Mouse (Mus musculus) heart, postnatal 0 days (tissue): ENCODE data around the gene Ippk. TPM values are rescaled to one million over a fixed set of nuclear protein-coding genes. Genes with fewer than 3 reads are reported as not detected.

Experiments used
- ATAC-seq: fragments of 200-750 bp; cut with Nextera tagmentation; 2 replicates; pipeline ENCODE4 v1.8.0; 2017; ENCODE audit warnings: low read depth, moderate number of reproducible peaks, moderate library complexity; ENCODE audit not compliant: insufficient read depth
- DNase-seq: peaks from one replicate; pipeline ENCODE4 v3.0.0-alpha.2; 2016; ENCODE audit warnings: low spot score
- H3K27ac ChIP-seq: fragments of 300-500 bp; sonication (generic); 2 replicates; pipeline ENCODE4 v1.5.1; 2014; ENCODE audit warnings: low read depth, mild to moderate bottlenecking
- H3K27me3 ChIP-seq: fragments of 300-500 bp; sonication (generic); 2 replicates; pipeline ENCODE4 v1.6.1; 2014; ENCODE audit warnings: low read length, mixed read lengths; ENCODE audit not compliant: control insufficient read depth, insufficient read depth
- H3K36me3 ChIP-seq: fragments of 300-500 bp; sonication (generic); replicated peaks from 2 replicates; pipeline ENCODE4 v1.6.1; 2014; ENCODE audit warnings: low read length, mixed read lengths; ENCODE audit not compliant: control insufficient read depth, insufficient read depth
- H3K4me1 ChIP-seq: fragments of 300-500 bp; sonication (generic); 2 replicates; pipeline ENCODE4 v1.6.1; 2014; ENCODE audit warnings: antibody characterized with exemption; ENCODE audit not compliant: control insufficient read depth, insufficient read depth
- H3K4me2 ChIP-seq: fragments of 300-500 bp; sonication (generic); 2 replicates; pipeline ENCODE4 v1.6.1; 2014; ENCODE audit warnings: low read depth, mild to moderate bottlenecking, low read length, moderate library complexity
- H3K4me3 ChIP-seq: fragments of 300-500 bp; sonication (generic); 2 replicates; pipeline ENCODE4 v1.5.1; 2014; ENCODE audit warnings: low read depth, low read length
- H3K9ac ChIP-seq: fragments of 300-500 bp; sonication (generic); replicated peaks from 2 replicates; pipeline ENCODE4 v1.6.1; 2014; ENCODE audit warnings: low read depth, low read length, mixed read lengths
- H3K9me3 ChIP-seq: fragments of 300-500 bp; sonication (generic); replicated peaks from 2 replicates; pipeline ENCODE4 v1.6.1; 2016; ENCODE audit warnings: low read length; ENCODE audit not compliant: control insufficient read depth
- CTCF ChIP-seq: IDR thresholded peaks from 2 replicates; pipeline ENCODE4 v1.5.1; 2016; ENCODE audit warnings: antibody characterized with exemption, control low read depth, low read depth
- EP300 ChIP-seq: IDR thresholded peaks from 2 replicates; pipeline ENCODE4 v1.6.1; 2016; ENCODE audit warnings: antibody characterized with exemption, low read depth
- WGBS: fragments of 180-500 bp; shearing (Covaris S2); extraction: QIAGEN DNeasy Blood & Tissue Kit; methylation state at CpG from one replicate; pipeline ENCODE4 v1.1.7; 2014; 5-methylcytosine and 5-hydroxymethylcytosine counted together
- polyA plus RNA-seq: library from polyadenylated mRNA; unstranded; fragments of >200 nt; fragmentation: Nextera tagmentation; extraction: Ambion mirVana; gene quantifications from 2 replicates; pipeline ENCODE4 v1.2.1, GENCODE M21; 2015
- total RNA-seq: library from RNA; depleted of rRNA; stranded (reverse); fragments of >200 nt; gene quantifications from 2 replicates; pipeline ENCODE4 v1.2.3, GENCODE M21; 2014; ENCODE audit warnings: low replicate concordance; rRNA removed

The Ippk gene
- total RNA-seq = 8.0 and 22.3 TPM in 2 replicates
- 8.2 and 9.3 TPM in 2 replicates for polyA plus RNA-seq

- ATAC-seq = peak; percentile 98
- DNase-seq = peak; percentile 98
Observed at GRCm38 (mm10) chr13:49420754-49421605, at the start of gene Ippk. Gene Ippk, plus strand, starts transcription at chr13:49421249.

GRCm38 (mm10) chr13:49371428-49371899 lies 49.6 kb upstream of the Ippk start:
- ATAC-seq (peak; percentile 91), DNase-seq (peak; percentile 89)
- no peak overlapping the region for H3K4me2 ChIP-seq
- H3K36me3 ChIP-seq = peaks cover 31% of the 10 kb centered on the region
- H3K27ac ChIP-seq = peak overlapping the region; percentile 84
- H3K9ac ChIP-seq = no peak overlapping the region
- no peak overlapping the region for H3K4me3 ChIP-seq
- TF ChIP-seq CTCF (no peak), EP300 (peak; percentile 88)
- no peaks in the 10 kb centered on the region for H3K9me3 ChIP-seq
- no peaks in the 10 kb centered on the region for H3K27me3 ChIP-seq
- 49% methylated on average over 3 of the region's 3 CpGs for WGBS
- peaks cover 20% of the 10 kb centered on the region for H3K4me1 ChIP-seq

More at GRCm38 (mm10) chr13:49420754-49421605, at the start of gene Ippk:
- peak within 1 kb of the TSS; percentile 87 for H3K27ac ChIP-seq
- no peaks in the 10 kb centered on the region for H3K27me3 ChIP-seq
- peaks cover 22% of the 10 kb centered on the region for H3K4me1 ChIP-seq
- H3K4me2 ChIP-seq = peak within 1 kb of the TSS; percentile 78
- peak within 1 kb of the TSS; percentile 77 for H3K4me3 ChIP-seq
- WGBS = under 1% methylated on average over 69 of the region's 69 CpGs
- TF ChIP-seq EP300 (peak; percentile 89), CTCF (0 out of 2 replicates have a peak, but pooled peaks have one; percentile 6)
- no peaks in the 10 kb centered on the region for H3K9me3 ChIP-seq
- H3K9ac ChIP-seq = peak within 1 kb of the TSS; percentile 66
- no peaks in the 10 kb centered on the region for H3K36me3 ChIP-seq

GRCm38 (mm10) chr13:49372370-49373060 lies 48.5 kb upstream of the Ippk start:
- peaks cover 41% of the 10 kb centered on the region for H3K36me3 ChIP-seq

DNA sequence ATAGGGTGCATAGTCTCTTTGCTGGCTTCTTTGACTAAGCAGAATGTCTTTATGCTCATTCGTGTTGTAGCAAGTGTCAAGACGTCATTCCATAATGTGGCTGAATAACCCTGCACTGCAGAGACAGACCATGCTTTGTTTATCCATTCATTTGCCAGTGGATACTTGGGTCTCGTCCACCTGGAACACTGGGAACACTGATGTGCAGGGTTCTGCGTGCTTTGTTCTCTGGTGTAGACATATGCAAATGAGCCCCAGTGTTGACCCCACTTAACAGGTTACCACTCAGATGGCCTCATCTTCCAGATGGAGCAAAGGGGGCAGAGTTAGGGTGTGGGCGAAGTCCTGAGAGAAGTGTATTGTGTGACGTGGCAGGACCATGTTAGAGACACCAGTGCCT lies 46.7 kb upstream of the Ippk start:
- DNase-seq = no peak
- TF ChIP-seq EP300 = no peak
- no peak for TF ChIP-seq CTCF

More at GRCm38 (mm10) chr13:49372370-49373060, 48.5 kb upstream of the Ippk start:
- no peak overlapping the region for H3K9ac ChIP-seq
- no peak for ATAC-seq
- no peak overlapping the region for H3K4me2 ChIP-seq
- 77% methylated on average over 9 of the region's 9 CpGs for WGBS
- no peaks in the 10 kb centered on the region for H3K27me3 ChIP-seq
- H3K4me1 ChIP-seq = peaks cover 11% of the 10 kb centered on the region
- H3K4me3 ChIP-seq = no peak overlapping the region
- no peaks in the 10 kb centered on the region for H3K9me3 ChIP-seq
- peak overlapping the region; percentile 84 for H3K27ac ChIP-seq
- no peak for DNase-seq
- TF ChIP-seq CTCF = no peak
- no peak for TF ChIP-seq EP300

DNA sequence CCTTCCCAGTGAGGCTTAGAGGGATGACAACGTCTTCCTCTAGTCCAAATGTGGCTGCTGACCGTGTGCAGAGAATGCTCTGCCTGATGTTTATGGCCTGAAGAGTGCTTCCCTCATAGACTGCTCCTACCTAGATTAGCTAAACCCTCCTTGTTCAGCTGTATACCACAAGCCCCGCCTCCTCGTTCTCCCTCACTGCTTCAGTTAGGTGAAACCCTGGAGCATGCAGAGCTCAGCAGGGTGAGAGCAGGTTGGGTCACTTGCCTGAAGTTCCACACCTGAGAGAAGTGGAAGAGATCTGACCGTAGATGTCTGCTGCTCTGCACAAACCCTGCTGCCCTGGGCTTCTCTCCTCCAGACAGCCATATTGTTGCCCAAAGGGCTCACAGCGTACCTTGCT lies 46.3 kb upstream of the Ippk start:
- DNase-seq = no peak
- no peak overlapping the region for H3K27ac ChIP-seq
- no peak overlapping the region for H3K4me2 ChIP-seq
- H3K36me3 ChIP-seq = peaks cover 58% of the 10 kb centered on the region
- H3K9ac ChIP-seq = no peak overlapping the region
- ATAC-seq = no peak
- H3K4me3 ChIP-seq = no peak overlapping the region
- H3K27me3 ChIP-seq = no peaks in the 10 kb centered on the region
- WGBS = 71% methylated on average over 6 of the region's 6 CpGs
- peaks cover 4% of the 10 kb centered on the region; the same call in 1 of the 2 replicates for H3K4me1 ChIP-seq
- H3K9me3 ChIP-seq = no peaks in the 10 kb centered on the region
- TF ChIP-seq CTCF = no peak
- TF ChIP-seq EP300 = no peak

More for the DNA sequence above, 46.7 kb upstream of the Ippk start:
- peaks cover 58% of the 10 kb centered on the region for H3K36me3 ChIP-seq
- ATAC-seq = no peak
- no peak overlapping the region for H3K9ac ChIP-seq
- peaks cover 4% of the 10 kb centered on the region; the same call in 1 of the 2 replicates for H3K4me1 ChIP-seq
- no peak overlapping the region for H3K27ac ChIP-seq
- no peaks in the 10 kb centered on the region for H3K27me3 ChIP-seq
- H3K4me2 ChIP-seq = no peak overlapping the region
- 69% methylated on average over 6 of the region's 6 CpGs for WGBS
- no peak overlapping the region for H3K4me3 ChIP-seq
- H3K9me3 ChIP-seq = no peaks in the 10 kb centered on the region
